Mouse (Mus musculus) regulatory T cell (primary cell): ENCODE measurements around the gene Kansl1l.

Experiments
- in situ Hi-C: fragments of 300-600 bp; cut with MboI, MseI; formaldehyde crosslinking; loops from one replicate; pipeline ENCODE4 v1.15.1; 2025; ENCODE audit warnings: high pct_unique_total_duplicates

The Kansl1l gene

GRCm38 (mm10) chr1:66817865-66818315 lies 528 bp upstream of the Kansl1l start:
- in situ Hi-C loops, result no loop called here

GRCm38 (mm10) chr1:66816837-66817452 lies 417 bp downstream of the Kansl1l start:
- in situ Hi-C loops, result no loop called here

GRCm38 (mm10) chr1:66815941-66816777 lies 1.2 kb downstream of the Kansl1l start:
- in situ Hi-C loops, result no loop called here

GRCm38 (mm10) chr1:66814756-66815155 lies 2.6 kb downstream of the Kansl1l start:
- in situ Hi-C loops, result no loop called here

DNA sequence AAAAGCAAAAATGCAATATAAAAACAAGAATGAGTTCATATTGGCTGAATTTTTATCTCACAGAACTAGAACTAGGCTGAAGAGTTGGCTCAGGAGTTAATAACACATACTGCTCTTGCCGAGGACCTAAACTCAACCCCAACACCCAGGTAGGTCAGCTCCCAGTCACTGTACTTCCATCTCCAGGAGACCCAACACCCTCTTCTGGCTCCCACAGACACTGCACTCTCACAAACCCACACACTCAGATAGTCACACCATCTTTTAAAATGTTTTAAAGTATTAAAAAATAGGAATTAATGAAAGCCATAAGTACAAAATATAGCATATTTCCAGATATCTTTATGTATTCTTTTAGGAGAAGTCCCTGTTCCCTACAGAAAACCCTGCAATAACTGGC lies 4.2 kb downstream of the Kansl1l start:
- in situ Hi-C loops, result no loop called here

GRCm38 (mm10) chr1:66806821-66807220 lies 10.5 kb downstream of the Kansl1l start:
- in situ Hi-C loops, result loop anchor here (5.0 kb wide), 1 partner anchor 35 kb away; no protein-coding TSS in a partner anchor

- in situ Hi-C loops, result loop anchor here (5.0 kb wide), 1 partner anchor 33 kb away; no protein-coding TSS in a partner anchor
Observed at GRCm38 (mm10) chr1:66805408-66805807, 12.0 kb downstream of the Kansl1l start.

DNA sequence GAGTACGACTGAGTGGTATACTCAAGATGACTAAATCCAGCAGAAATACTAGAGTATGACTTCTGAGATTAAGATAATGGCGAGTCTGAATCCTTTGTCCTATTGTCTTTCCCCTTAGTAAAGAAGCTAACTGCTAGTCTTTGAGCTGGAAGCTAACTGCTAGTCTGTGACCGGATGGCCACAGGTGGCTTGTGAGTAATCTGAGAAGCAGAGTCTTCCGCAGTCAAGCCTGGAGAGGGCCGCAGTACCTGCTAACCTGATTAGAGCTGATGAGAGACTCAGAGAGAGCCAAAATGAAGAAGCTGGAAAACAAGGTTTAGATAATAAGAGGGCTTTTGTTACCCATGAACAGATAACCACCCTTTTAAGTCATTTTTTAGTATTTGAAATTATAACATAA lies 12.7 kb downstream of the Kansl1l start:
- in situ Hi-C loops, result loop anchor here (5.0 kb wide), 1 partner anchor 32 kb away; no protein-coding TSS in a partner anchor

- in situ Hi-C loops, result no loop called here
Observed at GRCm38 (mm10) chr1:66797962-66798361, 19.4 kb downstream of the Kansl1l start.

GRCm38 (mm10) chr1:66792838-66793466 lies 24.4 kb downstream of the Kansl1l start:
- in situ Hi-C loops, result no loop called here

- in situ Hi-C loops, result no loop called here
Observed at GRCm38 (mm10) chr1:66782296-66782695, 35.1 kb downstream of the Kansl1l start.

DNA sequence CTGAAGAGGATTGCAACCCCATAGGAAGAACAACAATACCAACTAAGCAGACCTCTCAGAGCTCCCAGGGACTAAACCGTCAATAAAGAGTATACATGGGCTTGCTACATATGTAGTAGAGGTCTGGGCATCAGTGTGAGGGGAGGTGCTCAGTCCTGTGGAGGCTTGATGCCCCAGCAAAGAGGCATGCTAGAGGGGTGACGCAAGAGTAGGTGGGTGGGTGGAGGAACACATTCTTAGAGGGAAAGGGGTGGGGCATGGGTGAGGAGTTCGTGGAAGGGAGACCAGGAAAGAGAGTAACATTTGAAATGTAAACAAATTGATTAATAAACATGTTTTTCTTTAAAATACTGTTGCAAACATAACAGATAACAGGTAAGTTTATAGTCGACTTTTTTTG lies 36.3 kb downstream of the Kansl1l start:
- in situ Hi-C loops, result no loop called here

DNA sequence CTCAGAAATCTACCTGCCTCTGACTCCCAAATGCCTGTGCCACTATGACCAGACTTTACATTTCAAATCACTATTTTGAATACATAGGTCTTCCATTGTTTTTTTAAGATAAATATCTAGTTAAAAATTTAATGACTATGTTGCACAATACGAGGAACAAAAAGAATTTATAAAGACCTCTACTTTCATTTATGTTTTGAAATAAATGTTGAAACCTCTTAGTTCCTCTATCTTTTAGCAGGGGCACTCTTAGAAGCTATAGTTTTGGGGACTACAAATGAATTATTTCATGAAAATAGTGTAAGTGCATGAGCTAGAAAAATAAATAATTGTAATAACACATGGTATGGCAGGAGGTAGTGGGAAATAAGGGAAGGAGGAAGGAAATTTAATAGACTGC lies 38.6 kb downstream of the Kansl1l start:
- in situ Hi-C loops, result no loop called here

DNA sequence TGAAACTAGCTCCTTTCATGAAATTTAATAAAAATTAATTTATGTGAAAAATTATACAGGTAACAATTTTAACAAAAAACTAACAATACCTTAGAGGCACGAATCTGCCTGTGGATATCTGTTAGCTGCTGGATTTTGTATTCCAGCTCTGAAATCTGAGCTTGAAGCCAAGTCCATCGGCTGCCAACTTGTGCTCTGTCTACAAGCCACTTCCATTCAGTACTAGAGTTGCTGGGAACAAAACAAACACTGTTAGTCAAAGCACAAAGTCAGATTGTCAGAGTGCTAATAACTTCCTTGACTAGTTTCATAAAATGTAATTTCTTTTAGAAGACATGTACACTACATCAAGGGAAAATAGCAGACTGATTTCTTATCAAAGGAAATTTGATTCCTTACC lies 39.5 kb downstream of the Kansl1l start:
- in situ Hi-C loops, result no loop called here

GRCm38 (mm10) chr1:66768764-66769163 lies 48.6 kb downstream of the Kansl1l start:
- in situ Hi-C loops, result no loop called here

GRCm38 (mm10) chr1:66730581-66730980 lies 86.8 kb downstream of the Kansl1l start:
- in situ Hi-C loops, result no loop called here

DNA sequence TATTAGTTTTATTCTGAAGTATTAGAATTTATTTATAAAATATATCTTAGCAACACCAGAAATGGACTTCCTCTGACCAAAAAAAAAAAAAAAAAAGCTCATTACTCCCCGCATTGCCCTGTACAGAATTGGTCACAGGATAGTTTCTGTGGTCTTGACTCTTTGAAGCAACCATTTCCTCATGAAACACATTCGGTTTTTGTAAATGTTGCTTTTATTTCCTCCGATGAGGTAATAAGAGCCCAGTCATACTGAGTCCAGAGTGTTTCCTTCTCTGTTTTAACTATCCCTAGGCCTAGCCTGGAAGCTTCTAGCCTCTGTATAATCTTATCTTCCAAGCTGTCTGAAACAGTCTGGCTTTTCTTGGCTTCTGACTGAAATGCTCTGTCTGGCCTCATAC lies 104.5 kb downstream of the Kansl1l start:
- in situ Hi-C loops, result no loop called here

- in situ Hi-C loops, result loop anchor here (5.0 kb wide), 1 partner anchor 123 kb away; no protein-coding TSS in a partner anchor
Observed at GRCm38 (mm10) chr1:66704523-66704922, 112.8 kb downstream of the Kansl1l start.

- in situ Hi-C loops, result loop anchor here (5.0 kb wide), 1 partner anchor 125 kb away; no protein-coding TSS in a partner anchor
Observed at GRCm38 (mm10) chr1:66702623-66703345, 114.6 kb downstream of the Kansl1l start.

DNA sequence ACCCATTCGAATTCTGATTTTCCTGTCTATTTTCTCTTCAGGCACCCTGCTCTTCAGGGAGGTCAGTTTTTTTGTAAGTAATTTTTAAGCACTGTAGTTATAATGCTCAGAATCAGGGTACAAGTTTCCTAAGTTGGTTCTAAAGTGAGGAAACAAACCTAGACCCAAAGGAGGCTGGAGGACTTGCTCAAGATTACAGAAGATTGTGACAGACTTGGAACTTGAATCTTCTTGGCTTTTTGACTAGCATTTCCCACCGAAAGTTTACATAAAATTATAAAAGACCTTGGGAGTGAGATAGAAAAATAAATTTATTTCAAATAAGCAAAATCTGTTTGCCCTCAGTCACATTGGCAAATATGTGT lies 115.8 kb downstream of the Kansl1l start:
- in situ Hi-C loops, result loop anchor here (5.0 kb wide), 1 partner anchor 126 kb away; no protein-coding TSS in a partner anchor
